Mouse (Mus musculus) adrenal gland, postnatal 14 days (tissue): ENCODE data around the gene Plxnb3. TPM values are rescaled to one million over a fixed set of nuclear protein-coding genes. Genes with fewer than 3 reads are reported as not detected.
A peak's percentile ranks its signal among the peaks of the same experiment; 100 is the strongest.
"Not testable (repeated sequence)": the region's sequence is repeated elsewhere in the genome, so short reads cannot be mapped to it uniquely, and the experiment has no call there.

ENCODE experiments used
- DNase-seq: peaks from one replicate; pipeline ENCODE4 v3.0.0; 2021; ENCODE audit warnings: mixed read lengths
- long read RNA-seq, 2 experiments: library from polyadenylated mRNA; stranded (forward); transcript quantifications; one replicate each; pipeline ENCODE4 v2.0.0; 2021
- total RNA-seq: library from RNA; stranded (reverse); gene quantifications from 2 replicates; pipeline ENCODE4 v1.2.3, GENCODE M21; 2021

Plxnb3 gene
- total RNA-seq, result 0.96 and 1.3 TPM in 2 replicates
- long read RNA-seq, experiment 1, partial matches to known transcripts, result 1 of 1 reads
- long read RNA-seq, experiment 1, other reads (novel, unspliced or antisense), result 0 of 1 reads
- long read RNA-seq, experiment 2, partial matches to known transcripts, result 2 of 5 reads
- long read RNA-seq, experiment 2, other reads (novel, unspliced or antisense), result 3 of 5 reads

GRCm38 (mm10) chrX:73756334-73757140 lies at the start of gene Plxnb3:
Gene Plxnb3, plus strand, starts transcription at chrX:73757090.
- DNase-seq, result no peak

DNA sequence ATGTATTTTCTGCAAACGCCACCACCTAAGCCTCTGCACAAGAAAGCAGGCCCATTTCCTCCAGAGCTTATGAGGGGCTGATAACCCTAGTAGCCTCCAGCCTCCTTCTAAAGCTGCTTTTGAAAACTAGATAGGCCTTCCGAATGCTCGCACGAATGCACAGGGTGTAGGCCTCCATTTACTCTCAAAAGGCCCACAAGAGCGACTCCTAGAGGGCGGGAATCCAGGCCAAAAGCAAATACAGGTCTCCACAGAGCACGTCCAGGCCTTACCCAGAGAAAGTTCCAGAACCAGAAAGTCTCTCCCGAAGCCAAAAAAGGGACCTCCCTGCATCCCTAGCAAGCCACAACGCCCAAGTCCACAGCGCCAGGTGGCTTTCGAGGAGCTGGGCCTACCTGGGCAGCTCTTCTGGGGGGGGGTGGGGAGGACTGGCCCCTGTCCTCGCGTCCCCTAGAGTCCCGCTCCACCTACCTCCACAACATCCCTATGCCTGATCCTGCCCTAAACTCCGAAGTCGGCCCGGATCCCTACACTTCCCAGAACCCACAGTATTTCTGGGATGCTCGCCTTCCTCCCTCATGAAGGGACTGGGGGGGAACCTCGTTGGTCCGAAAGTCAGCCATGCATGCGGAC lies 41.3 kb upstream of the Plxnb3 start:
- DNase-seq, result peak; percentile 68

GRCm38 (mm10) chrX:73716109-73716661 lies 40.7 kb upstream of the Plxnb3 start, which contains the start of the genes Bcap31 and Abcd1:
Gene Bcap31, minus strand, starts transcription at chrX:73716175.
Gene Abcd1, plus strand, starts transcription at chrX:73716597.
- peak; percentile 95 for DNase-seq

GRCm38 (mm10) chrX:73716709-73717545 lies 40.0 kb upstream of the Plxnb3 start:
- DNase-seq, result peak; percentile 36

GRCm38 (mm10) chrX:73717667-73718066 lies 39.2 kb upstream of the Plxnb3 start:
- DNase-seq, result peak; percentile 23

- DNase-seq, result peak; percentile 72
Observed at GRCm38 (mm10) chrX:73718271-73718670, 38.6 kb upstream of the Plxnb3 start.

DNA sequence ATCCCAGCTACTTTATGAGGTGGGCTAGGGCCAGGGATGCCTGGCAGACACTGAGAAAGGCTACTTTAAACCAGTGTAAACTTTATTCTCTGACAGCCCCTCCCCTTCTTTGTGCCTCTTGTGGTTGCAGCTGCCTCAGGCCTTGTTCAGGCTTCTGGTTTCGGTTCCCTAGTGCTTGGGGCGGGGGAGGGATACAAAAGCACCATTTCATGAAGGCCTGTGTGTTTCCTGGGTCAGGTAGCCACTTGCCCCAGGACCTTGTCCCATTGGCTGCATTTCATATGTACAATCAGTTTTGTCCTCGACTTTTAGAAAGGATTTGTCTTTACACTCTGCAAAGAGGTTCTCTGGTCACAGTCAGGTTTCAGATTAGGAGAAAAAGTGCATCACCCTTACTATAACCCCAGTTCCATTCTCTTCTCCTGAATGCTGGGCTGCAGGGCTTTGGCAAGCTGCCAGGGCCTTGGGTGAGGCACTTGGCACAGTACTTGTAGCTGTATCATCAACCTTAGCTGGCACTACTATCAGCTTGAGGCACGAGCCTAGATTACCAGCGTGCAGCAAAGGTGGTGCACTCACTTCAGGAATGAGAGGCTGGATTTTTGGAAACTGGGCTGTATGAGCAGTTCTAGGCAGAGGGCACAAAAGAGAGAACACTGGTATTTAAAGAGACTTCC lies 38.1 kb upstream of the Plxnb3 start:
- peak; percentile 84 for DNase-seq

DNA sequence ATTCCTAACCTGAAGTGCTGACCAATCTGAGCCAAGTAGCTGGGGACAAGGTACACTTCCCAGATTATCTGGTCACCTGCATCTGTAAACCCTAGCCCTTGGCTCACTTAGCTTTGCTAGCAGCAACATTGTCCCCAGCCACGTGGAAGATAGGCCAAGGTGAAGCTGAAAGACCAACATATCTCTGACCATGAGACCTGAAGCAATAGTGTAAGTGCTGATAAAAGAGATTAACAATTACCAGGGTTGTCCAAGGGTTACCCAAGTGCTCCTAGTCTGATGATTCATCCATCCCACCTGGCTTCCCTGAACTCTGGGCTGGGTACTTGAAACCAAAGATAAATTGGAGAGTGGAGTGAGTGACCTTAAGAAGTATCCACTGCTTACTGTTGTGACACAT lies 26.0 kb upstream of the Plxnb3 start:
- no peak for DNase-seq

DNA sequence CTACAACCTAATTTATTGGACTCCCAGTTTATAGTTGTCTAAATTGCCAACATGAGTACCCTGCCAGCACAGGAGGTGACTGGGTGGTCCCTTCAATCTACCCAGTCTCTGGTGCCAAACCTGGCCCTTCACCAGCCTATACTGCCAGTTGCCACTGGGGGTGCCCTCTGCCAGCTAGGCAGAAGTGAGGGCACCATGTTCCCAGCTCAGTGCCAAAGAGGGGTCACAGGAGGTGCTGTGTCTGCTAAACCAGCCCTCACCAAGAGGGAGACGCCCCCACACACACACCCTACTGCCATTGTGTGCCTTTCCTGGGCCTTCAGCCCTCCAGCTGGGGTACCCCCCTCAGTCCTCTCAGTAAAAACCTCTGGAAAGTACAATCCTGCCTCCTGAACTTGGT lies 18.7 kb upstream of the Plxnb3 start:
- no peak for DNase-seq

- no peak for DNase-seq
Observed at GRCm38 (mm10) chrX:73739151-73739550, 17.7 kb upstream of the Plxnb3 start.

- not testable (repeated sequence) for DNase-seq
Observed at GRCm38 (mm10) chrX:73739841-73740240, 17.0 kb upstream of the Plxnb3 start.

- DNase-seq, result no peak
Observed at GRCm38 (mm10) chrX:73744774-73745481, 12.0 kb upstream of the Plxnb3 start.

- DNase-seq, result no peak
Observed at GRCm38 (mm10) chrX:73748977-73749376, 7.9 kb upstream of the Plxnb3 start.

DNA sequence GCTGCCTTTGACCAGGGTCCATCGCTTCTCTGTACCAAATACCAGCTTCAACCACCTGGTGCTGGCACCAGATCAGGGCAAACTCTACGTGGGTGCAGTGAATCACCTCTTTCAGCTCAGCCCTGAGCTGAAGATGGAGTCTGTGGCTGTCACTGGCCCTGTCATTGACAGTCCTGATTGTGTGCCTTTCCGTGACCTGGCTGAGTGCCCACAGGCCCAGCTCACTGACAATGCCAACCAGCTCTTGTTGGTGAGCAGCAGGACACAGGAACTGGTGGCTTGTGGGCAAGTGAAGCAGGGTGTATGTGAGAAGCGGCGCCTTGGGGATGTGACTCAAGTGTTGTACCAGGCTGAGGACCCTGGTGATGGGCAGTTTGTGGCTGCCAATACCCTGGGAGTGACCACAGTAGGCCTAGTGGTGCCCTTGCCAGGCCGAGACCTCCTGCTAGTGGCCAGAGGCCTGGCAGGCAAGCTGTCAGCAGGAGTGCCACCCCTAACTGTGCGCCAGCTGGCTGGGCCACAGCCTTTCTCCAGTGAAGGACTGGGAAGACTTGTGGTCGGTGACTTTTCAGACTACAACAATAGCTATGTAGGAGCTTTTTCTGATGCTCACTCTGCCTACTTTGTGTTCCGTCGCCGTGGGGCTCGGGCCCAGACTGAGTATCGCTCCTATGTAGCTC lies 1.9 kb downstream of the Plxnb3 start:
- peak; percentile 30 for DNase-seq

GRCm38 (mm10) chrX:73765311-73765710 lies 8.4 kb downstream of the Plxnb3 start:
- peak; percentile 86 for DNase-seq

- DNase-seq, result peak; percentile 34
Observed at GRCm38 (mm10) chrX:73767267-73767666, 10.4 kb downstream of the Plxnb3 start.

DNA sequence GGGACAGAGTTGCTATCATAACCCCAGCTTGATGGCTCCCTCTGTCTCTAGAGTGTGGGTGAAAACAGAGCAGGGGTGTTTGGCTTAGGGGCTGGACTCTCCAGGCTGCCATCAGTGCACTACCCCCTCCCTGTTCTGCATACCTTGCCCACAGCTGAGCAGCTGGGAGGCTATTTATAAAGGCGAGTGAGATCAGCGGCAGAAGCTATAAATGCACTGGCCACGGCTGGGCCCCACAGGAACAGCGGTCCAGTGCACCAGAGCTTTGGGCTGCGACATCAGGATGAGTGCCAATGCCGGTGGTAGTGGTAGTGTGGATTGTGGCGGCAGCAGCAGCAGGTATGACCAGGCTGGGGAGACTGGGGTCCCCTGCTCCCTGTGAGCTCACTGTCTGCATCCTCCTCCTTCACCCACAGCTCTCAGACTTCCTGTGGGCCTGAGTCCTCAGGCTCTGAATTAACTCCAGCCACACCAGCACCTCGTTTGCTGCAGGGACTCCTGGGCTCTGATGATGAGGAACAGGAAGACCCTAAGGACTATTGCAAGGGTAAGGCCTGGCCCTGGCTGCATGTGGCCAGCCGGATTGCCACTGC lies 17.4 kb downstream of the Plxnb3 start, which contains the start of gene Srpk3:
Gene Srpk3 (plus strand): TSS at position 238 of the 593 bp plus-strand sequence.
- DNase-seq, result peak; percentile 13

DNA sequence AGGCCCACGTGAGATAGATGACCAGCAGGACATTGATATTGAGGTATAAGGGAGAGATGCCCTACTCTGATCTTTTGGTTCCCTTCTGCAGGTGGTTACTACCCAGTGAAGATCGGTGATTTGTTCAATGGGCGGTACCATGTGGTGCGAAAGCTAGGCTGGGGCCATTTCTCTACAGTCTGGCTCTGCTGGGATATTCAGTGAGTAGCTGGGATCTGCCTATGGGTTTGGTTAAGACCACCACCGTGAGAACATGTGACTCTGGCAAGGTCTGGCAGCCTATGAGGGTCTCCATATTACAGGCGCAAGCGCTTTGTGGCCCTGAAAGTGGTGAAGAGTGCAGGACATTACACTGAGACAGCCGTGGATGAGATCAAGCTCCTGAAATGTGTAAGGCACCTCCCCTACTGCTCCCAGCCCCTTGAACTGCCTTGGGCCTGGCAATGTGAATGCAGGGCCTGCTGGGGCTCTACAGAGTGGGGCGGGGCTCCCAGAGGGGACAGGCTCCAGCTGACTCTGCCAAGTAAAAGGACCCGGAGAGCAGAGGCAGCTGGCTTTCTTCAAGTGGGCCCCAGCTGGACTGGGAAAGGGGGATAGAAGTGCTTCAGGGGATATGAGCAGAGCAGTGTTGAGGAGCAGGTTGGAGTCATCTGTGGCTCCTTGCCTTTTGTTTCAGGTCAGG lies 18.1 kb downstream of the Plxnb3 start:
- no peak for DNase-seq

DNA sequence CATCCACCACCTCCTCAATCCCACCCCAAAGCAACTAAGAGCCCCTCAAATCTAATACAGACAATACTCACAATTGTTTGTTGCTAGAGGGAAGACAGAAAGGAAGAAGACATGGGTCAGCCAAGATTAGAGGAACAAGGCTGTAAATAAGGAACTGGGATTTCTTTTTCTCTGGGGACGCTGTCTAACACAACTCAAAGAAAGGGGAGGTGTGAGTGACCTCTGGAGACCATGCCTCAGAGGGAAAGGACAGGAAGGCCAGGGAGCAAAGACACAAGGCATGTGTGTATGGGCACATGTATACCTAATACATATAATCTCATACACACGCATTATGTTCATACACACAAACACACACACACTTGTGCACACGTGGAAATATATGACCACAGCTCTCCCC lies 25.3 kb downstream of the Plxnb3 start:
- DNase-seq, result no peak
